Mouse (Mus musculus) embryo, embryonic 10 days (tissue): ENCODE measurements around the gene Nrxn1.
A peak's percentile ranks its signal among the peaks of the same experiment; 100 is the strongest.

Source experiments
- DNase-seq: peaks from one replicate; pipeline ENCODE4 v3.0.0-alpha.2; 2015; ENCODE audit warnings: low spot score

The Nrxn1 gene

DNA sequence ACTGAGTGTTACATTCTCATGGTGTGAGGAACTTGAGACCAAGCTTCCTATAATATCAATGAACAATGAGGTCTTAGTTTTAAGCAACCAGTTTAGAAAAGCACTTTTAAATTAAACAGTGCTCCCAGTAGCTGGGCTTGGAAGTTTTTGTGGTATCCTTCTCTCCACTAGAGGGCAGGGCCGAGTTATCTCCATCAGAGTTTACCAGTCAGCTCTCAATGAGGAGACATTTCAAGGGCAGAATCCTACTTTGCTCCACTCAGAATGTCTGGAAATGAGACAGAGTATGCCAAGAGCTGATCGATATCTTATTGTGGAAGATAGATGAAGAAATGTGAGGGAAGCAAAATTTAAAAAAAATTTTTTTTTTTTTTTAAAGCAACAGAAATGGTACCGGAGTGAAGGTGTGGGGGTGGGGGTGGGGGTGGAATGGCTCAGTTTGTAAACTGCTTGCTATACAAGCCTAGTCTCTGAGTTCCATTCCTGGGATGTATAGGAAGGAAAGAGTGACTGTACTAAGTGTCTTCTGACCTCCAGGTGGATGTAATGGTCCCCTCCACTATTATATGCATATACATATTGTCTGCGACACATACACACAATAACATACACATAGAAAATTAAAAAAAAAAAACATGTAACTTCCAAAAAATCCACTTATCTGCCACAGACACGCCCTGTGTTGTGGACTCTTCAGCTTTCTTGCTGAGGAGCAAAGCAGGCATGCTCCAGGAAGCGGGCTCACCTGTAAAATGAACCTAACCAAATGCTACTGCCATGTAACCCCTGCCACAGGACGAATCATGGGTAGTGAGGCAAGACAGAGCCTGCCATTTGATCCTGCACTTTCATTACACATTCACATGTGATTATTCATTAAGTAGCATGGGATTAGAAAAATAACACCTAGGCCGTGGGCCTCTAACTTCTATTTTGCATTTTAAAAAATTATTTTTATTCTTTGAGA lies 283.4 kb downstream of the Nrxn1 start:
- peak; percentile 78 for DNase-seq

GRCm38 (mm10) chr17:90808256-90808655 lies 284.6 kb downstream of the Nrxn1 start:
- DNase-seq, result no peak

DNA sequence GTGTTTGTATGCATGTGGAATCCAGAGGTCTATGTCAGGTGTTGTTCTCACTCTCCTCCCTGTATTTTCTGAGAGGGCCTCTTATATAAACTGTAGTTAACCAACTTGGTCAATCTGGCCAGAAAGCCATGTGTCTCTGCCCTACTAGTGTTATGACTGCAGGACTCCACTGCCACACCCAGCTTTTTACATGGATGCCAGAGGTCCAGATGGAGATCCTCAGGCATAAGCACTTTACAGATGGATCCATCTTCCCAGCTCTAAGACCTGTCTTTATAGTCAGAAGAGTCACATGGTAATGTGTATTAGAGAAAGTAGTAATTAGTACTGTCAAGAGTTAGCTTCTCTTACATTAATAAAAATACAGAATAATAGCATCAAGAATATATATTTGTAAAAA lies 285.7 kb downstream of the Nrxn1 start:
- no peak for DNase-seq

DNA sequence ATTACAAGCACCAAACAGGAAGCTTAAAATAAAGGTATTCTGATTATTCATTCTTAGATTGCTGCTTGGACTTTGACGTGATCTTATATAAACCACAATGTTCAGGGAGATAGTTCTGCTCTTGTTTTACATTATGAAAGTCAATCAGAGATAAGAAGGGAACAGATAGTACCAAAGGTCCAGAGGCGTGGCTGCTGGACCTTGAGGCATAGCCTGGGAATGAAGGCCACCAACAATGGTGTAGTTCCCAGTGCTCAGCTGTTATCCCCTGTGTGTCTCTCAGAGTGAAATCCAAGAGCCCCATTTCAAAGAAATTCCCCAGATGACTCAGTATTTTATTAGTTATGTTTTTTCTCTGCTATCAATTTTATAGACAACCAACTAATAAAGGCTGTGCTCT lies 294.2 kb downstream of the Nrxn1 start:
- DNase-seq, result no peak

- no peak for DNase-seq
These were observed 295.1 kb downstream of the Nrxn1 start for GRCm38 (mm10) chr17:90797659-90798288.

- DNase-seq, result no peak
These were observed 295.9 kb downstream of the Nrxn1 start for GRCm38 (mm10) chr17:90796974-90797373.

DNA sequence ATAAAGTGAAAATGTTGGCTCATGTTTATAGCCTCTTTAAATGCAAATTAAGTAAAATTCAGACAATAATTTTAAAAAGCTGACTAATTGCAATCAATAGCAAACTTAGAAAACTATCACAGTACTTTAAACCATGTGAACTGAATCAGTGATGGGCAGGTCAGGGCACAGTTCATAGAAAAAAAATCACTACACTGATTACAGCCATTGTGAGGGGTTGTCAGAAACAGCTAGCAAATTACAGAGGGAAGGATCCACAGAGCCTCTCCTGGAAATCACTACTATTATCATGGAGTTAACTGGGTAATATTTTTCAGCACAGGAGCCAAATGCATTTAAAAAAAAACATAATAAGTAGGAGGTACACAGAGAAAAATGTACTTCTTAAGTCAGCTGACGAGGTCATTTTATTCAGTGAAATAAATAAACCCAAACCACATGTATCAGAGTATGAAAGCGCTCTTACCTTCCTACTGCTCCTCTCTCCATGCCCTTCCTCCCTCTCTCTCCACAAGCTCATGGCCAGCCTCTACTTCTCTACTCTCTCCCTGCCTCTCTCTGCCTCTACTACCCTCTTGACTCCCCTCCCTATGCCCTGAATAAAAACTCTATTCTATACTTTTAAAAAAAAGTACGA lies 304.3 kb downstream of the Nrxn1 start:
- no peak for DNase-seq

DNA sequence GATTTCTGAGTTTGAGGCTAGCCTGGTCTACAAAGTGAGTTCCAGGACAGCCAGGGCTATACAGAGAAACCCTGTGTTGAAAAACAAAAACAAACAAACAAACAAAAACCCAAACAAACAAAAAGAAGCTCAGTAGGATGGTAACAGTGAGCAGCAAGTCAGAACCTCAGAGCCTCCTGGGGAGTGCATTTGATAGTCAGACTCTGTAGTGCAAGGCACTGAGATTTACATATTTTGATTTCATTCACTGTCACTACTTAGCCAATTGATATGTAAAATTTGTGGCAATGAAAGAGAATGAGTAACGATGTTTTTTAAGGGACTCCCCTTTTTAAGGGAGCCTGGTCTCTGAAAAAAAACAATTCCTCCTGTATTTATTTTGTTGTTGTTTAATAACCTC lies 304.8 kb downstream of the Nrxn1 start:
- no peak for DNase-seq

DNA sequence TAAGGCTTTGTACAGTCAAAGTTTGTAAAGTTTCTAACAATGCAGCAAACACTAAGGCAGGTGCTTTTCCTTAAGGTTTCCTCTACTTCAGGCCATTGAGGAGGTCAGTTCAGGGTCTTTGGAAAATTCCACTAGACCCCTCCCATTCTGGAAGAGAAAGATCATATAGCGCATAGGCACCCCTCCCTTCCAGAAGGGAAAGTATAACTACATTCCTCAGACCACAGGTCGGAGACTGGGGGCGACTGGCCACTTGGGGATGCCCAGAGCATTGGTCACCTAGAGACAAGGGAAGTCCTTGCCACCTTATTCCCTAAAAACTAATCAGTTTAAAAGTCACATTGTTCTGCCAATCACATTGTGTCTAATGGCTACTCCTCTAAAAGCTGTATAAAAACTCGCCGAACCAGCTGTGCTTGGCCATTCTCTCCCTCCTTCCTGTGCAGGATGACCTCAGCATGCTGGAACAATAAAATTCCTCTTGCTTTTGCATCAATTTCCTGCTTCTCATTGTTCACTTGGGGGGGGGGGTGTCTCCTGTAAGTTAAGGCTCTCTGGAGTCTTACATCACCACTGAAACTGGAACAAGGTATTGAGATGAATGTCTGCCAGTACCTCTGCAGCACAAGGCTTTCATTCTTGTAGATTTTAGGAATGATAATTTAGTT lies 305.6 kb downstream of the Nrxn1 start:
- peak; percentile 15 for DNase-seq

DNA sequence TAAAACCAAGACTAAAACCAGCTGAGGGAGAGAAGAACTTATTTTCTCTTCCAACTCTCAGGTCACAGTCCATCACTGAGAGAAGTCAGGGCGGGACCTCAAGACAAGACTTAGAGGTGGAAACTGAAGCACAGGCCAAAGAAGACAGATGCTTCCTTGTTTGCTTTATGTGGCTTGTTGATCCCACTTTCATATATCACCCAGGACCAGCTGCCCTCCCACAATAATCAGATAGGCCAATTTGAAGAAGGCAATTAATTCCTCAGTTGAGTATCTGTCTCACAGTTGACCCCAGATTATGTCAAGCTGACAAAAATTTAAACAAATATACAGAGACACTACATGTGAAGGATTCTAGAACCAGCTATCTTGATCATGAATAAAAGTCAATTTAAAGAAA lies 312.4 kb downstream of the Nrxn1 start:
- DNase-seq, result no peak

DNA sequence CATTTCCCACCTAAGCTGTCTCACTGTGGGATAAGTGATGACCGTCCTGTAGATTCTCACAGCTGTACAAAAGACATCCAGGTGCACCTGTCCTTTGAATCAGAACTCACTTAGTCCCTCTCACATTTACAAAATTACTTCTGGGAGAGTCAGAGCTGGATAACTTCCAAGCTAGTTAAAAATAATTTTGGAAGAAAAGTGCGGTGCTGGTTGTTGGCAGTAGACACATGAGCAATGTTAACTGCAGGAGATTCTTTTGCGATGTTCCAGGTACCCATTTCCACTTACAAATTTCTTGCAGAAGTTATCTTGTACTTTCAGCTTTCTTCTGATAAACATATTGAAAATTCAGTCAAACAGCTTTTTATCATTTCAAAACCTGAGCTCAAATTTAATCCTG lies 317.5 kb downstream of the Nrxn1 start:
- no peak for DNase-seq

- peak; percentile 22 for DNase-seq
These were observed 319.6 kb downstream of the Nrxn1 start for GRCm38 (mm10) chr17:90773233-90773632.

GRCm38 (mm10) chr17:90768216-90768615 lies 324.7 kb downstream of the Nrxn1 start:
- peak; percentile 53 for DNase-seq

- no peak for DNase-seq
These were observed 365.7 kb downstream of the Nrxn1 start for GRCm38 (mm10) chr17:90727124-90727523.

GRCm38 (mm10) chr17:90704773-90705172 lies 388.1 kb downstream of the Nrxn1 start:
- no peak for DNase-seq

GRCm38 (mm10) chr17:90702626-90703025 lies 390.2 kb downstream of the Nrxn1 start:
- no peak for DNase-seq

DNA sequence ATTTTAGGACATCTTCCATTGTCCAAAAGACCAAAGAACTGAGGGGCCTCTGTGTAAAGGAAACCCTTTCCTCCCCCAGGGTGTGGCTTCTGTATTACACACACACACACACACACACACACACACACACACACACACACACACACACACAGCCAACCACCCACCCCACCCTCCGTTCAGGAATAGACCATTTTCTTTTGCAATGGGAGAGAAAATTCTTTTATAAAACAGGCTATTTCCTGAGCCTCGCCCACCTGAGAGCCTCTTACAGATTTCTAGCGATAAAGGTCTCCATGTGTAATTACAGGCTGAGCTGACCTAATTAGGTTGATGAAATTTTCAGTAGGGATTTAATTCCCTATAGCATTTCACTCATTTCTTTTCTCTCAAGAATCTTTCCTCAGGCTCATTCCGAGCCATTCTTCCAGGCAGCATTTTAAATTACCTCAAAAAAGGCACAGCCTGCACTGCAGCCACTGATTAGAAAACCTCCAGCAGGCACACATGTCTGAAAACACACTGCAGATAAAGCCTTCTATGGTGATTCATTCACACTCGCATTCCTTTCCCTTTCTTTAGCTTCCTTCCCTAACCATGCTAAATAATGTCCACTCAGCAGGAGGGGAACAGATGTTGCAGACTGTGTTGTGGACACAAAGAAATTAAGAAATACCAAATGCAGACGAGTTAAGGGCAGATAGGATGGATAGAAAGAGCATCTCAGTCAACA lies 396.6 kb downstream of the Nrxn1 start:
- peak; percentile 71 for DNase-seq

GRCm38 (mm10) chr17:90695086-90695584 lies 397.7 kb downstream of the Nrxn1 start:
- no peak for DNase-seq

DNA sequence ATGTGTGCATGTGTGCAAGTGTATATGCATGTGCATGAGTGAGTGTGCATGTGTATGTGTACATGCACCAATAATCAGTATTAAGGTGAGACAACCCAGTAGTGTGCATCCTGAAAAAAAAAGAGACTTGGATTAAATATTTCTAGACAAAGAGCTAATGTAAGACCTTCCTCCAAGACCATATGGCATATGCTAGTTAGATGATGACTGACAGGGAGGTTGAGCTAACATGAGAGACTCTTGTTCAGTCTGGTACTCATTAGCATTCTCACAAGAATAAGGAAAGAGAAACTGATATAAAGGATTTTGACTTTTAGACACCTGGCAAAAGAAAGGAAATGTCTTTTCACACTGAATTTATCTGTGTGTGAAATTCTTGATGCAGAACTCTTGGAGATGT lies 408.7 kb downstream of the Nrxn1 start:
- DNase-seq, result no peak

DNA sequence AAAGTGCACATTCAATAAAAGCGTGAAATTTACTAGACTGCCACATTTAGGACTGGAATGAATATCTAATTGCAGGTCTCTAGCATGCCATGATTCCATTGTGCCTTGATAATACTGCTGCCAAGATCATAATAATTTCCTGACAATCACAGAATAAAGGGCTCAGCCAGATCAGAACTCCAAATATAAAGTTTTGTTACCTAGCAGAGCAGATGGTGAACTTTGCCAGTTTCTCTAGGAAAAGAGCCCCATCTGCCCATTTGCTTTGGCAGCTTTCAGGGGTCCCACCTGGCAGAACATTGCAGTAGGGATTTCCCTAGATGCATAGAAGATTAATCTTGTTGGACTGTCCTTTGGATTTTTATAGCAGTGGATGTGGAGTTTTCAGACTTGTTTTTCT lies 411.9 kb downstream of the Nrxn1 start:
- no peak for DNase-seq

- DNase-seq, result no peak
These were observed 416.2 kb downstream of the Nrxn1 start for GRCm38 (mm10) chr17:90676676-90677075.
